Mouse (Mus musculus) liver, embryonic 14.5 days (tissue): Measurements from ENCODE around the gene Tnik.

Experiments
- CTCF ChIP-seq: IDR thresholded peaks from 2 replicates; pipeline ENCODE4 v1.5.1; 2016; ENCODE audit warnings: antibody characterized with exemption, low read depth, control low read depth
- EP300 ChIP-seq: IDR thresholded peaks from 2 replicates; pipeline ENCODE4 v1.6.1; 2016; ENCODE audit warnings: antibody characterized with exemption, low read depth

GRCm38 (mm10) chr3:28374738-28375510 is 111.9 kb downstream of the Tnik start:
- no peak for TF ChIP-seq EP300
- TF ChIP-seq CTCF: no peak
